Mouse (Mus musculus) stomach, embryonic 16.5 days (tissue): ENCODE results near the gene Bid. TPM values are rescaled to one million over a fixed set of nuclear protein-coding genes. Genes with fewer than 3 reads are reported as not detected.

Experiments used
- ATAC-seq: fragments of 200-750 bp; cut with Nextera tagmentation; 2 replicates; pipeline ENCODE4 v1.8.0; 2017; ENCODE audit warnings: moderate number of reproducible peaks, moderate TSS enrichment; ENCODE audit not compliant: insufficient read depth, low FRiP score
- H3K27ac ChIP-seq: fragments of 300-500 bp; sonication (generic); 2 replicates; pipeline ENCODE4 v1.5.1; 2014; ENCODE audit warnings: low read length
- H3K27me3 ChIP-seq: fragments of 300-500 bp; sonication (generic); 2 replicates; pipeline ENCODE4 v1.6.1; 2014; ENCODE audit warnings: low read length, control low read depth, mixed read lengths; ENCODE audit not compliant: control insufficient read depth, insufficient read depth
- H3K36me3 ChIP-seq: fragments of 300-500 bp; sonication (generic); 2 replicates; pipeline ENCODE4 v1.6.1; 2014; ENCODE audit warnings: low read length; ENCODE audit not compliant: control insufficient read depth, insufficient read depth
- H3K4me1 ChIP-seq: fragments of 300-500 bp; sonication (generic); 2 replicates; pipeline ENCODE4 v1.6.1; 2014; ENCODE audit warnings: low read length, control low read depth, mixed read lengths; ENCODE audit not compliant: control insufficient read depth, insufficient read depth
- H3K4me2 ChIP-seq: fragments of 300-500 bp; sonication (generic); 2 replicates; pipeline ENCODE4 v1.6.1; 2014; ENCODE audit warnings: low read depth, low read length, mixed read lengths
- H3K4me3 ChIP-seq: fragments of 300-500 bp; sonication (generic); replicated peaks from 2 replicates; pipeline ENCODE4 v1.5.1; 2014; ENCODE audit warnings: mild to moderate bottlenecking, low read length
- H3K9ac ChIP-seq: fragments of 300-500 bp; sonication (generic); 2 replicates; pipeline ENCODE4 v1.6.1; 2014; ENCODE audit warnings: low read length
- H3K9me3 ChIP-seq: fragments of 300-500 bp; sonication (generic); replicated peaks from 2 replicates; pipeline ENCODE4 v1.6.1; 2016; ENCODE audit warnings: low read length, control low read depth; ENCODE audit not compliant: control insufficient read depth
- WGBS: fragments of 180-500 bp; shearing (Covaris S2); extraction: QIAGEN DNeasy Blood & Tissue Kit; methylation state at CpG from one replicate; pipeline ENCODE4 v1.1.7; 2014; 5-methylcytosine and 5-hydroxymethylcytosine counted together
- polyA plus RNA-seq: library from polyadenylated mRNA; unstranded; fragments of >200 nt; fragmentation: Nextera tagmentation; extraction: Ambion mirVana; gene quantifications from 2 replicates; pipeline ENCODE4 v1.2.1, GENCODE M21; 2015

The Bid gene
- polyA plus RNA-seq, 1 experiment from 2014 or later, result 20.7 TPM

DNA sequence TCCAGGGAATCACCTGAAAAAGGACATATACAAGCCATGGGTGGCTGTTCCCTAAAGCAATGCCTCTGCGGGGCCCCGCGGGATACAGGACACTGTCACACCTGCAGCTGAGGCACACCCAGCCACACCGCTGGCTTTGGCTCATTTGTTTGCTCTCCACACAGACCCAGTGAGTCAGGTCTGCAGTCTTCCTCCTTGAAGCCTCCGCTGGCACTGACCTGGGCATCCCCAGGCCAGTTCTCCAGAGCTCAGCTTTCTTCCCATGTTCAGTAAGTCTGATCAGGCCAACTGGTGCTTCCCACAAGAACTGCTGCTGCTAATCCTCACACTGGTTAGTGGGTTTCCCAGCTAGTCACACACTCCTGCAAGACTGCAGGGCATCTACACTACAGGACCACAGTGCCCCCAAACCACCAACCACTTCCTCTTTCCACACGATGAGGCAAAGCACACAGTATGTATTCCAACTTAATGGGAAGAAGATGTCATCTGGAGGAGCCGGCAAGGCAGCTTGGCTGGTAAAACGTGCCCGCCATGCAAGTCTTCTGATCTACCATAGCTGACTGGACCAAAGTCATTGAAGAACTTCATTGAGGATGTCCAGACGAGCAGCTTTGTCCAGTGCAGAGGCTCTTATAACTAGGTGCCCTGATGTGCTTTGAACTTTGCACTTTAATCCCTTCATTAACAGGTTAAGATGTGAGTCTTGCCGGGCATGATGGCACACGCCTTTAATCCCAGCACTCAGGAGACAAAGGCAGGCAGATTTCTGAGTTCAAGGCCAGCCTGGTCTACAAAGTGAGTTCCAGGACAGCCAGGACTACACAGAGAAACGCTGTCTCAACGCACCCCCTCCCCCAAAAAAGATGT lies 14.6 kb downstream of the Bid start:
- ATAC-seq, result no peak
- Histone ChIP-seq H3K4me3 (no peak overlapping the region), H3K36me3 (no peaks in the 10 kb centered on the region), H3K27me3 (no peaks in the 10 kb centered on the region), H3K9ac (no peak overlapping the region), H3K9me3 (no peaks in the 10 kb centered on the region), H3K27ac (no peak overlapping the region), H3K4me1 (no peaks in the 10 kb centered on the region; the same call in 1 of the 2 replicates), H3K4me2 (no peak overlapping the region)
- 77% methylated on average over 14 of the region's 14 CpGs for WGBS

DNA sequence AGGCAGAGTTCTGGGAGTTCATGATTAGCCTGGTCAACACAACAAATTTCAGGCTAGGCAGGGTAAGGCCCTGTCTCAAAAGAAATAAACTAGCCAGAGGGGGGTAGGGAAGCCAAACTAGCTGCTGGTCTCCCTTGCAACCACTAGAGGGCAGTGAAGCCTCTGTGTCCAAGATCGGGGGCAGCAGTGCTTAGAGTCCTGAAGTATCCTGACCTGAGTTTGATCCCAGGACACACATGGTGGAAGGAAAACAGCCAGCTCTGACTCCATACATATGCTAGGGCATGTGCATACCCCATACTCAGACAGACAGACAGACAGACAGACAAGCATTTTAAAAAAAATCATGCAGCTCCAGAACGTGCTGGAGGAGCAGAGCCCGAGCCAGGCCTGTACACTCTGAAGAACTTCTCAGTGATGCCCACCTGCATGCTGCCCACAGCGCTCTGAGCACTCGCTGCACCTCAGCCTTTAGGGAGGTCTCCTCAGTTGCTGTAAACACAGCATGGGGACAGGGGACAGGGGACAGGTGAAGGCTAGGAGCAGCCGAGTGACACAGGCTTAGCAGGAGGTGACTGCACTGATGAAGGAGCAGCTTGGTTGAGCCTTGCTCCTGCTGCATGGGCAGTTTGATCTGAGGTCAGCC lies 18.3 kb downstream of the Bid start:
- no peak overlapping the region for H3K4me3 ChIP-seq
- no peak overlapping the region for H3K27ac ChIP-seq
- H3K36me3 ChIP-seq, result 0 out of 2 replicates have a peak, but pooled peaks cover 5% of the 10 kb centered on the region
- no peaks in the 10 kb centered on the region for H3K27me3 ChIP-seq
- no peak overlapping the region for H3K9ac ChIP-seq
- no peaks in the 10 kb centered on the region for H3K9me3 ChIP-seq
- 67% methylated on average over 6 of the region's 6 CpGs for WGBS
- no peak overlapping the region for H3K4me2 ChIP-seq
- H3K4me1 ChIP-seq, result no peaks in the 10 kb centered on the region; the same call in 1 of the 2 replicates
- ATAC-seq, result no peak

DNA sequence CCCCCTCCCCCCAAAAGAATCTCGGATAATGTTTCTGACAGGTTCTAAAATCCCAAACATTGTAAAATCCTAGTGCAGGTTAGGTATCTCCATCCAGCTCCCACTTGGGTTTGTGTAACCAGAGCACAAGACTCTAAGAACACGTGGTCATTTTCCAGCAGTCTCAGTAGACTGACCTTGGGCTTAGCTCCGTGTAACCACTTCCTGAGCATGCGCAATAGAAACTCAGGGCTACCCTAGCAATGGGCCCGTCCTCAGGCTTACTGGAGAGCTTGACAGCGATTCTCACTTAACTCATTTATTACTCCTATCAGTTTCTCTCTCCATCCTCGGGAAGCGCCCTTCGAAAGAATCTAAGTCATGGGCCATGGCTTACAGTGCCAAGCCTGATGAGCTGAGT lies 22.1 kb downstream of the Bid start:
- no peak for ATAC-seq

DNA sequence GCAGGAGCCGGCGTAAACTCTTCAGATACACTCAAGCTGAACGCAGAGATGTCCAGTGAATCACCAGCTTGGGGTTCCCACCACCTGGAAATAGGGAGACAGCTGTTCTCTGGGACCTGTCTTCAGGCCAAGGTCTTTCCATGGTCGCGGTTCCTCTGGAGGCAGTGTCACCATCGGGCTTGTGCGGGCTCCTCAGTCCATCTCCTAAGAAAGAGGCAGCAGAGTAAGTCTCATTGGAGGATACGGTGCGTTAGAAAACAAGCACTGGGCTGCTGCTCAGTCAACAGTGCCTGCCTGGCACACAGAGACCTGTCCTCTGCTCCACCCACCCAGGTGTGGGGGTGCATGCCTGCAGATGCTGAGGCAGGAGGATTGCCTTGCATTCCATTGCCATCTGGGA lies 22.6 kb downstream of the Bid start:
- H3K27me3 ChIP-seq, result no peaks in the 10 kb centered on the region
- WGBS, result 93% methylated on average over 9 of the region's 9 CpGs
- H3K4me3 ChIP-seq, result no peak overlapping the region
- H3K27ac ChIP-seq, result no peak overlapping the region
- no peak overlapping the region for H3K9ac ChIP-seq
- H3K36me3 ChIP-seq, result 0 out of 2 replicates have a peak, but pooled peaks cover 5% of the 10 kb centered on the region
- H3K4me2 ChIP-seq, result no peak overlapping the region
- ATAC-seq, result no peak
- no peaks in the 10 kb centered on the region for H3K9me3 ChIP-seq
- H3K4me1 ChIP-seq, result no peaks in the 10 kb centered on the region

More for the DNA sequence above, 22.1 kb downstream of the Bid start:
- Histone ChIP-seq H3K4me3 (no peak overlapping the region), H3K9me3 (no peaks in the 10 kb centered on the region), H3K27me3 (no peaks in the 10 kb centered on the region), H3K9ac (no peak overlapping the region), H3K4me2 (no peak overlapping the region), H3K4me1 (no peaks in the 10 kb centered on the region), H3K36me3 (0 out of 2 replicates have a peak, but pooled peaks cover 5% of the 10 kb centered on the region), H3K27ac (no peak overlapping the region)
- WGBS, result 77% methylated on average over 9 of the region's 9 CpGs

DNA sequence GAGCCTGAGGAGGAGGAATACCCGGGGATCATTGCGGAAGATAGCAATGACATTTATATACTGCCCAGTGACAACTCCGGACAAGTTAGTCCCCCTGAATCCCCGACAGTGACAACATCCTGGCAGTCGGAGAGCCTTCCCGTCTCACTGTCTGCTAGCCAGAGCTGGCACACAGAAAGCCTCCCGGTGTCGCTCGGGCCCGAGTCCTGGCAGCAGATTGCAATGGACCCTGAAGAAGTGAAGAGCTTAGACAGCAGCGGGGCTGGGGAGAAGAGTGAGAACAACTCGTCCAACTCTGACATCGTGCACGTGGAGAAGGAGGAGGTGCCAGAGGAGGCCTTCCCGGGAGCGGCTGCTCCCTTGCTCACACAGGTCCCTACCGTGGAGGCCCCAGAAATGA lies 30.0 kb downstream of the Bid start:
- no peak overlapping the region for H3K4me2 ChIP-seq
- H3K27me3 ChIP-seq, result no peaks in the 10 kb centered on the region
- peaks cover 30% of the 10 kb centered on the region; the same call in 1 of the 2 replicates for H3K36me3 ChIP-seq
- H3K9ac ChIP-seq, result no peak overlapping the region
- 91% methylated on average over 17 of the region's 17 CpGs for WGBS
- no peaks in the 10 kb centered on the region for H3K4me1 ChIP-seq
- H3K9me3 ChIP-seq, result no peaks in the 10 kb centered on the region; the same call in 1 of the 2 replicates
- H3K4me3 ChIP-seq, result no peak overlapping the region
- no peak overlapping the region for H3K27ac ChIP-seq
- ATAC-seq, result no peak

DNA sequence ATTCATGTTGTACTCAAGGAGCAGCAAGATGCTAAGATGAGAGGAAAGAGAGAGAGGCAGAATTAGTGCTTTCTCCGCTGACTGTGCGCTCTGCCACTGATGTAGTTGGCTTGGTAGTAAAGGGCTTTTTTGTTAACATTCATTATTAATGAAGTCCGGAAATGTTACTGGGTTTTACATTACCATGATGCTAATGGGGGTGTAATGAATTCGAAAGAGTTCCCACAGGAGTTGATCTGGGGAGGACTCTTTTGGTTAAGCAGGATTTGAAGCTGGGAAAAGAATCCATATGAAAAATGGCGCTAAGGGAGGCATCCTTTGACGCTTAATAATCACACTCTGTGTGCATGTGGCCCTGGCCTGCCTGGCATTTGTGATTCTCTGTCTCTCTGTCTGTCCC lies 32.2 kb downstream of the Bid start:
- Histone ChIP-seq H3K4me3 (no peak overlapping the region), H3K36me3 (peaks cover 36% of the 10 kb centered on the region; the same call in 1 of the 2 replicates), H3K4me2 (no peak overlapping the region), H3K4me1 (no peaks in the 10 kb centered on the region), H3K9ac (no peak overlapping the region), H3K27me3 (no peaks in the 10 kb centered on the region), H3K9me3 (no peaks in the 10 kb centered on the region; the same call in 1 of the 2 replicates), H3K27ac (no peak overlapping the region)
- ATAC-seq, result no peak
- WGBS, result 93% methylated on average over 6 of the region's 6 CpGs

DNA sequence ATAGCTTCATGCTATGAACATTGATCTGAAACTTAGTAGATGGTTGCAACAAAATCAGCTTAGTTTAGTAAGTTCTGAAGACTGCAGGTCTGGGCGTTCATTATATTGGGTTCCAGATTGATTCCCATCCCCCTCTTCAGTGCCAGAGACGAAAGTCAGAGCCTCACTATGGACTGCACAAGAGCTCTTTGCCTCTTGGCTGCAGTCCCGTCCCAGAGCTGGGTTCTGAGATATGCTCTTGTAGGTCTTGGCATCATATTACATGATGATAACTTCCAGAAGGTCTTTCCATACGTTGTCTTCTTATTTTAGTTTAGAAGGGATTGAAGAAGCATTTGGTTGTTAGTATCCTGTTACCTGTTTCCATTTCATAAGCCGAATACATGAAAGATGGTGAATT lies 37.6 kb downstream of the Bid start:
- Histone ChIP-seq H3K27me3 (no peaks in the 10 kb centered on the region), H3K4me3 (no peak overlapping the region), H3K36me3 (peaks cover 25% of the 10 kb centered on the region; the same call in 1 of the 2 replicates), H3K9me3 (no peaks in the 10 kb centered on the region; the same call in 1 of the 2 replicates), H3K4me2 (no peak overlapping the region), H3K27ac (no peak overlapping the region), H3K9ac (no peak overlapping the region), H3K4me1 (no peaks in the 10 kb centered on the region)
- WGBS, result 70% methylated on average over 5 of the region's 5 CpGs
- ATAC-seq, result no peak

DNA sequence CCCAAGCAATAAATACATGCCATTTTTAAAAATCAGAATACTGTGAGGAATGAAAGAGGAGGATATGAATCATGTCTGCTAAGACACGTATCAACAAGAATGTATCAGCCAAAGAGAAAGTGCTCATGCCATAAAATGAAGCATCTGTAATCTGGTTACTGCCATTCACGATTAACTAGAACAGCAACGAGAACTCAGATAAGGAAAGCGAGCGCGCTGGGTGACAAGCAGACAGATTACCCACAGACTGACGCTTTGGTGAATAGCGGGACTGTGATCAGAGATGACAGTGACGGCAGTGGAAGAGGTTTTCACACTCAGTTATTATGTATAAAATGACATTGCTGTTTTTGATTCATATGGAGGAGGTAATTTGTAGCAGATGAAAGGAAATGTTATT lies 42.8 kb downstream of the Bid start:
- no peak for ATAC-seq
- Histone ChIP-seq H3K9me3 (no peaks in the 10 kb centered on the region), H3K27ac (no peak overlapping the region), H3K9ac (no peak overlapping the region), H3K27me3 (no peaks in the 10 kb centered on the region), H3K4me3 (no peak overlapping the region), H3K36me3 (no peaks in the 10 kb centered on the region; the same call in 1 of the 2 replicates), H3K4me1 (no peaks in the 10 kb centered on the region), H3K4me2 (no peak overlapping the region)
- WGBS, result 44% methylated on average over 9 of the region's 9 CpGs

DNA sequence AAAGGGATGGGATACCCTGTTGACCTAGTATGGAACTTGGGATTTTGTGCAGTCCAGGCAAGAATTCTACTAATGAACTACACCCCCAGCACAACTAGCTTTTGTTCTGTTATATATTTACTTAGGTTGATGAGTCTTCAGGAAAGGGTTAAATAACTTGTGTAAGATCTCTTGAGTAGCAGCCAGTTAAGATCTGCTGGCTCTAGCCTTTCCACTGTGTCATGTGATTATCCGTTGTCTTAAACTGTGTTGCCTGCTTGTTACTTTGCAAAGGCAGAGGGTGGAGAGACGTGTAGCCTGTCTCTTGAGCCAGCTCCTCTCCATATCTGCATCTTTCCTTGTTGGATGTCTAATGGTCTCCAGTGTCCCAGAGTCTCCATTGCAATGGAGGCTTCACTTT lies 45.4 kb downstream of the Bid start:
- Histone ChIP-seq H3K27ac (no peak overlapping the region), H3K9ac (no peak overlapping the region), H3K4me2 (no peak overlapping the region), H3K4me3 (no peak overlapping the region), H3K36me3 (no peaks in the 10 kb centered on the region; the same call in 1 of the 2 replicates), H3K27me3 (no peaks in the 10 kb centered on the region), H3K4me1 (no peaks in the 10 kb centered on the region), H3K9me3 (no peaks in the 10 kb centered on the region)
- WGBS, result 64% methylated on average over 2 of the region's 2 CpGs
- no peak for ATAC-seq
